Mouse (Mus musculus) cortical plate, adult 2 months (tissue): ENCODE results near the gene E130114P18Rik.

Source experiments
- CTCF ChIP-seq: fragments of 200-500 bp; IDR thresholded peaks from 2 replicates; pipeline ENCODE4 v1.5.1; 2011; ENCODE audit warnings: mild to moderate bottlenecking, control low read depth, low read length; ENCODE audit not compliant: insufficient read depth; ENCODE audit errors: extremely low read depth
- POLR2A ChIP-seq: fragments of 200-500 bp; IDR thresholded peaks from 2 replicates; pipeline ENCODE4 v1.6.1; 2011; ENCODE audit warnings: mild to moderate bottlenecking, low read length, control low read depth; ENCODE audit not compliant: insufficient read depth; ENCODE audit errors: extremely low read depth

DNA sequence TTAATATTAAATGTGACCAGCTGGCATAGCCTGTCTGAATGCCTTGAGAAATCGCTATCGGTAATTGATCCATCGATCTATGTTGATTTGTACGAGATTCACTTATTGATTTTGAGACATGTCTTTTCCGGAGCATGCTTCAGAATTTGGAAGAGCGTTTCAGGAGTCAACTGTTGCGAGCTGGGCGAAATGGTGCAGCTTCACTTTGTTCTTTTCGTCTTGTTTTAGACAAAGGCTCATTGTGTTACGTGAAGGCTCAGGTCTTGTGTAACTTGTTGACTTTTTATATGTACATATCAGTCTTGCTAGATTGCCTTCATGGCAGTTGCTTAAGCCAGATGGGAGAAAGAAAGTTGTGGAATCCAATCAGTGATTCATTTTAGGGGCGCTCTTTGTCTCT lies 6.4 kb upstream of the E130114P18Rik start:
- no peak for TF ChIP-seq POLR2A
- TF ChIP-seq CTCF: no peak
